Mouse (Mus musculus): Measurements from ENCODE around the gene Dhrs11.

Dhrs11 gene

GRCm38 (mm10) chr11:84822487-84822886 lies 6.3 kb downstream of the Dhrs11 start:
- DNase-seq: no peak

GRCm38 (mm10) chr11:84821131-84821770 lies 7.5 kb downstream of the Dhrs11 start:
- no peak for DNase-seq

- DNase-seq: peak; percentile 95
Measured at GRCm38 (mm10) chr11:84818961-84819692, 9.7 kb downstream of the Dhrs11 start, which contains the start of gene Mrm1. TSS of gene Mrm1 (minus strand) at chr11:84819515.

GRCm38 (mm10) chr11:84818085-84818960 lies 10.5 kb downstream of the Dhrs11 start:
- peak; percentile 84 for DNase-seq

- no peak for DNase-seq
Measured at GRCm38 (mm10) chr11:84817362-84817761, 11.4 kb downstream of the Dhrs11 start.

GRCm38 (mm10) chr11:84813724-84814510 lies 14.9 kb downstream of the Dhrs11 start:
- DNase-seq: peak; percentile 72

- no peak for DNase-seq
Measured at GRCm38 (mm10) chr11:84804373-84804772, 24.4 kb downstream of the Dhrs11 start.

- peak; percentile 71 for DNase-seq
Measured at GRCm38 (mm10) chr11:84797627-84798353, 31.0 kb downstream of the Dhrs11 start.

- no peak for DNase-seq
Measured at GRCm38 (mm10) chr11:84797026-84797425, 31.8 kb downstream of the Dhrs11 start.

GRCm38 (mm10) chr11:84794496-84795113 lies 34.2 kb downstream of the Dhrs11 start:
- DNase-seq: peak; percentile 74

GRCm38 (mm10) chr11:84793545-84793944 lies 35.2 kb downstream of the Dhrs11 start:
- DNase-seq: no peak

- DNase-seq: no peak
Measured at GRCm38 (mm10) chr11:84790383-84790782, 38.4 kb downstream of the Dhrs11 start.

GRCm38 (mm10) chr11:84780143-84780870 lies 48.5 kb downstream of the Dhrs11 start:
- DNase-seq: no peak

- DNase-seq: no peak
Measured at GRCm38 (mm10) chr11:84775560-84775959, 53.2 kb downstream of the Dhrs11 start.

GRCm38 (mm10) chr11:84774870-84775514 lies 53.8 kb downstream of the Dhrs11 start:
- no peak for DNase-seq

All from kidney, postnatal 14 days (tissue).